Mouse (Mus musculus) myocyte (in vitro differentiated cells): ENCODE data around the gene Zdhhc7.

Experiments
- CEBPB ChIP-seq: IDR thresholded peaks from 2 replicates; pipeline ENCODE4 v1.6.1; 2011; ENCODE audit warnings: mild to moderate bottlenecking, moderate library complexity; ENCODE audit not compliant: poor library complexity, insufficient read depth, severe bottlenecking
- E2F4 ChIP-seq: IDR thresholded peaks from one replicate; pipeline ENCODE4 v1.6.1; 2011; ENCODE audit warnings: mild to moderate bottlenecking, control low read depth, moderate library complexity; ENCODE audit not compliant: insufficient read depth
- MAX ChIP-seq: IDR thresholded peaks from one replicate; pipeline ENCODE4 v1.6.1; 2011; ENCODE audit warnings: low read depth, mild to moderate bottlenecking, control low read depth
- MYOD1 ChIP-seq, 3 experiments: IDR thresholded peaks; one replicate each; pipeline ENCODE4 v1.6.1; 2011; ENCODE audit warnings: control low read depth in 2 of 3, low read depth in 2 of 3, mild to moderate bottlenecking in 2 of 3, moderate library complexity in 1 of 3; ENCODE audit not compliant: insufficient read length in 2 of 3, control insufficient read depth in 1 of 3
- MYOG ChIP-seq, 3 experiments: IDR thresholded peaks; one replicate each; pipeline ENCODE4 v1.6.1; 2011; ENCODE audit warnings: control low read depth in 2 of 3, low read depth in 2 of 3, mild to moderate bottlenecking in 2 of 3; ENCODE audit not compliant: insufficient read length in 2 of 3, control insufficient read depth in 1 of 3, insufficient read depth in 1 of 3
- POLR2A ChIP-seq: IDR thresholded peaks from one replicate; pipeline ENCODE4 v1.6.1; 2011; ENCODE audit warnings: low read depth, mild to moderate bottlenecking, control low read depth, moderate library complexity; ENCODE audit not compliant: insufficient read length
- POLR2AphosphoS2 ChIP-seq: IDR thresholded peaks from one replicate; pipeline ENCODE4 v1.6.1; 2011; ENCODE audit warnings: low read depth, control low read depth; ENCODE audit not compliant: insufficient read length
- REST ChIP-seq: IDR thresholded peaks from one replicate; pipeline ENCODE4 v1.6.1; 2011; ENCODE audit warnings: mild to moderate bottlenecking, control low read depth, moderate library complexity; ENCODE audit not compliant: insufficient read depth, insufficient read length
- SRF ChIP-seq: IDR thresholded peaks from one replicate; pipeline ENCODE4 v1.6.1; 2011; ENCODE audit warnings: low read depth; ENCODE audit not compliant: control insufficient read depth, insufficient read length
- TCF12 ChIP-seq: IDR thresholded peaks from one replicate; pipeline ENCODE4 v1.6.1; 2011; ENCODE audit warnings: mild to moderate bottlenecking, control low read depth; ENCODE audit not compliant: poor library complexity, insufficient read depth, severe bottlenecking
- TCF3 ChIP-seq: IDR thresholded peaks from one replicate; pipeline ENCODE4 v1.6.1; 2011; ENCODE audit warnings: low read depth, control low read depth; ENCODE audit not compliant: insufficient read length
- USF1 ChIP-seq: IDR thresholded peaks from one replicate; pipeline ENCODE4 v1.6.1; 2011; ENCODE audit warnings: low read depth, mild to moderate bottlenecking, control low read depth, moderate library complexity

- TF ChIP-seq POLR2A (no peak), MAX (no peak), MYOD1 (IDR thresholded peaks at IDR 0.05; ENCODE audit: control insufficient read depth in 1 of 3, insufficient read length in 2 of 3, low read depth in 2 of 3) (no peak), USF1 (no peak), REST (no peak), E2F4 (no peak), TCF3 (no peak), CEBPB (no peak), TCF12 (no peak), POLR2AphosphoS2 (no peak), MYOG (IDR thresholded peaks at IDR 0.05; ENCODE audit: control insufficient read depth in 1 of 3, insufficient read depth in 1 of 3, insufficient read length in 2 of 3, low read depth in 2 of 3) (no peak), SRF (no peak)
Observed at GRCm38 (mm10) chr8:120094801-120095200, 6.5 kb downstream of the Zdhhc7 start.
